Mouse (Mus musculus): Measurements from ENCODE around the gene Pde1c.
A peak's percentile ranks its signal among the peaks of the same experiment; 100 is the strongest.

The Pde1c gene

DNA sequence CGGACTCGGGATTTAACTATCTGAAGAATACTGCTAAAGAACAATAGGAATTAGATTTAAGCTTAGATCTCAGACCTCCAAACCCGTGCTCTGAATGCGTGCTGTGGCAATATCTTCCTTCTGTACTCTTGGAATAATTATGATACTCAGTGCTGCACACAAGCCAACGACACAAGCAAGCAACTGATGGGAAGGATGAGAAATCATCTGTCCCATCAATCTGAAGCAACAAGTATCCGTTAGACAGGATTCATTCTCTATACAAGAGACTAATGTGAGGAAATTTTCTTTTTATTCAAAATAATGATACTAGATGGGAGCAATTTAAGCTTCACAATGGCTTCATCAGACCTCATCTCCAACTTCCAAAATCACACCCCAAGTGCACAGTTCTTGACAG lies 237.5 kb downstream of the Pde1c start:
- no peak for DNase-seq (ENCODE audit: low spot score)

DNA sequence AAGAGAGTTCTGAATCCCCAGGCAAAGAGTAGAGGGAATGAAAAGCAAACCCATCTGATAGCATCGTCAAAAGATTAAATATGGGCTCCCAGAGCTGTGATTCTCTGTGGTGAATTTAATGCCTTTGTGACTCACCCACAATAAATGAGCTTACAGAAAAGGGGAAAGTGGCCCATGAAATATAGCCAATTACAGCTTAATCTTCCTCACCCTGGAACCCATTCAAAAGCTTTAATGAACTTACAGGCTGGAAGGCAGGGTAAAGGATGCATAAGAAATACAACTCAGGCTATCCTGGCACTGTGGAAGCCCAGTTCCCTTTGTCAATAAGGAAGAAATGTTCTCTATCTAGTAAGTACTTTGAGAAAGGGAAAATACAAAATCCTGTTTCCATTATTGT lies 240.8 kb downstream of the Pde1c start:
- no peak for DNase-seq (ENCODE audit: low spot score)

DNA sequence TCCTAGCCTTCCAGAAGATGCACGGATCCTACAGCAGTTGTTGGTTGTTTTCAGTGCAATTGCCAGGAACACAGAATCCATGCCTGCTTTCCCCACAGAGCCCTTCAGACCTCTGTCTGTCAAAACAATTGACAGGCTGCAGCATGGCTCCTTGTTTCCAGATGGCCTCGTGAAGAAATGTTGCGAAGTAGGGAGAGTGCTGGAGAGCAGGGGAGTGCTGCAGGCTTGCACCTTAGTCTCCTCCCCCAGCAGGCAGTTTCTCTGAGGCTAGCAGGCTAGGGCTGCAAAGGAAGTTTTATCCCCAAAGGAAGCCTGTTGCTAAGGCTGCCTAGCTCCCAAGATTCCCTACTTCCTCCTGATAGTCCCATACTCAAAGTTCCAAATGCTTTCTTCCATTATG lies 246.1 kb downstream of the Pde1c start:
- no peak for DNase-seq (ENCODE audit: low spot score)

DNA sequence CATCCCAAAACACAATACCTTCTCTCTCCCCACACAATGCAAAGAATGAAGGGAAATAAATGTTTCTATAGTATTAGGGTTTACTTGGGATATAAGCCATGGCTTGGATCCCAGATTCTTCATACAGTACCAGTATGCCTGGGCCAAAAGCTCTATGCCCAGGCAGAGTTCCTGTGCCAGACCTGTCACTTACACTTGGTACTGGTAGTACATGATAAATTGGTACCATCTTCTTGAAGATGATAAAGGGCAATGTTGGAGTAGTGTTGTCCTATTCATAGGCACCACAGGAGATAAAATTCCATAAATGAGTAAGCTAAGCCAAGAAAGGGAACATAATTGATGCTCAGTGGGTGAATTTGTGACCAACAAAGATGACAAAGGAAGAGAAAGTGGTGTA lies 258.6 kb downstream of the Pde1c start:
- DNase-seq (ENCODE audit: low spot score), result no peak

DNA sequence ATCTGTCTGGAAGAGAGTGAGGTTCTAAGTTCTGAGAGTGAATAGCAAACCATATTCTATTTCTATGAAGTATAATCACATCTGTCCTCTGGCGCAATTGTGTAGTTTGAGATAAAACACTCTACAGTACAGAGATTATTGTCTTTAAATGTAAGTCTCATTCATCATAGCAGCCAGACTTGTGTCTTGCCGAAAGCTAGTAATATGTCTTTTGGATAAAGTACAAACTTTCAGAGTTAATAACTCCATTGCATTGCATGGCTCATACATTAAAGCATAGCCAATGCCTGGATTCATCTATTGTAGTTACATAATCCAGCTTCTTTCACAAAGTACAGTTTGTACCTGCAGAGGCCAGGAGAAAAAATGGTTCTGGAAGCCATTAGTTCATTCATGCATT lies 262.8 kb downstream of the Pde1c start:
- no peak for DNase-seq (ENCODE audit: low spot score)

DNA sequence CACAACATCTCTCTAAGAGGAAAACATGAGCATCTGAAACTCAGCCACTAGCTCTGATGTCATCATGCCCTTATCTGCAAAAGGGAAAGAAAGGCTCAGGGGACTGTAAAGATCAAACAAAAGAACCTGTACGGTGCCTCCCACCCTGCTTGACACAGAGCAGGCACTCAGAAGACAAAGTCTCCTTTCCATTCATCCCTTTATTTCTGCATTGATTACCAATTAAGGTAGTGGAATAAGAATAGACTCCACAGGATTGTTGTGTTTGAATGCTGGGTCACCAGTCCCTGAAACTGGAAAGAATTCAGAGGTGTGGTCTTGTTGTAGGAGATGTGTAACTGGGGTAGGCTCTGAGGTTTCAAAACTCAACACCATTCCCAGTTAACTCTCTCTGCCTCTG lies 276.7 kb downstream of the Pde1c start:
- DNase-seq (ENCODE audit: low spot score), result no peak

DNA sequence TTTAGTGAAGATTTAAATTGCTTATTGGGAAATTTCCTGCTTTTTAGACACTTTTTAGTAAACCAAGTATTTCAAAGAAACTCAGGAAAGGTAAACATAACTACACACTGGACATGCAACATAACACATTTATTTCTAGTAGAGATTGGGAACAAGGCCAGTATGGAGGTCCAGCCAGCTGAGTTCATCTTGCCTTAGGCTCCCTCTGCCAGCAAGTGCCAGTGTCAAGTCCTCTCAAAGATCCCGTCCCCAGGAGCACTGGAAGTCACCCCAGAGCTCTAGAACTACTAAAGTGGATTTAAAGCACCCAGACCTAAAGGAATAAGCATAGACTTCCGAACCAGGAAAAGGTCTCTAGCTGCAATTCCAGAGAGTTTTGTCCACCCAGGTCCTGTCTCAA lies 279.6 kb downstream of the Pde1c start:
- DNase-seq (ENCODE audit: low spot score), result no peak

DNA sequence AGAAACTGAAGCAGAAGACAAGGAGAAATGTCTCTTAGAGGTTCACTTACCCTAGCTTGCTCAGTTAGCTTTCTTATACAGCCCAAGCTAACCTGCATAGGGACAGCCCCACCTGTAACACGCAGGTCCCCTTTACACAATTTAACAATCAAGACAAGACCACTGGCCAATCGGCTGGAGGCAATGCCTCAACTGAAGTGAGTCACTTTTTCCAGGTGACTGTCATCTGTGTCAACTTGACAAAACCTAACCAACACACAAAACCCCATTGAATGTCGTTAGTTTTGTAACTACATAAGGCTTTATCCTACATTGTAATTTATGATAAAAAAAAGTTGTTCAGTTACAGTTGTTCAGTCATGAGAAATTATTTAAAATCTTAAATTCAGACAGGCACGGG lies 284.1 kb downstream of the Pde1c start:
- no peak for DNase-seq (ENCODE audit: low spot score)

DNA sequence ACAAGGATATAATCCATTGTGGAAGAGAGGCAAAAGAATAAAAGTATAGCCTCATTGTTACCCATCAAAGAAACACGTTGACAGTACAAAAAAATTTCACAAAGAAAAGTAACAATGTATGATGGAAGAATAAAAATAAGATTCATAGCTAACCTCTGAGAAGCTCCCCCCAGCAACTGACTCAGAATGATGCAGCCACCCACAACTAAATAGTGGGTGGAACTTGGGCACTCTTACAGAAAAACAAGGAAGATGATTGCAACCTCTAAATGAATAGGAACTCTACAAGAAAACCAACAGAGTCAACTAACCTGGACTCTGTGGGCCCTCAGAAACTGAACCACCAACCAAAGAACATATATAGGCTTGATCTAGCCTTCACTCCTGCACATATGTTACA lies 293.4 kb downstream of the Pde1c start:
- no peak for DNase-seq (ENCODE audit: low spot score)

DNA sequence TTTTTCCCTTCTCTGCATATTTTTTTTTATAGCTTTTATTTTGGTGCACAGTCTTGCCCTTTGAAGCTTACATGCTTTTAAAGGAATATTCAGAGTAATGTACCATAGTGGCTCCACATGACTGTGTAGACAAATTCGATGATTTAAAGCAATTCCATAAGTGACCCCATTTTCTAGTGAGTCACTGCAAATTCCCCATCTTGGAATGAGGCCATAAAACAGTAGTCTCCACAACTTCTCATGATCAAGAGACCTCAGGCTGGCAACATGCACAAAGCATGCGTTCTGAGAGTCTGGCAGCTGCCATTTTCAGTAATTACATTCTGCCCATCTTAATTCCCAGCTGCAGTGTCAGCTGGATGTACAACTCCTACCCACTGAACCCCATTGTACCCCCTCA lies 297.2 kb downstream of the Pde1c start:
- no peak for DNase-seq (ENCODE audit: low spot score)

DNA sequence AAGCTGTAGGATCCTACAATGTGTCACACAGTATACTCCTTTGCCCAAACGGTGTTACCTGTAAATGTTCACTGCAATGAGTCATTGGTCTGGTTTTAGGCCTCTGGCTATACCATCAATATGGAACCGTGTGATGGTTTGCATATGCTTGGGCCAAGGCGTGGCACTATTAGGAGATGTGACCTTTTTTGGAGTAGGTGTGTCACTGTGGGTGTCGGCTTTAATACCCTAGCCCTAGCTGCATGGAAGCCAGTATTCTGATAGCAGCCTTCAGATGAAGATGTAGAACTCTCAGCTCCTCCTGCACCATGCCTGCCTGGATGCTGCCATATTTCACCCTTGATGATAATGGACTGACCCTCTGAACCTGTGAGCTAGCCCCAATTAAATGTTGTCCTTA lies 304.4 kb downstream of the Pde1c start:
- no peak for DNase-seq (ENCODE audit: low spot score)

DNA sequence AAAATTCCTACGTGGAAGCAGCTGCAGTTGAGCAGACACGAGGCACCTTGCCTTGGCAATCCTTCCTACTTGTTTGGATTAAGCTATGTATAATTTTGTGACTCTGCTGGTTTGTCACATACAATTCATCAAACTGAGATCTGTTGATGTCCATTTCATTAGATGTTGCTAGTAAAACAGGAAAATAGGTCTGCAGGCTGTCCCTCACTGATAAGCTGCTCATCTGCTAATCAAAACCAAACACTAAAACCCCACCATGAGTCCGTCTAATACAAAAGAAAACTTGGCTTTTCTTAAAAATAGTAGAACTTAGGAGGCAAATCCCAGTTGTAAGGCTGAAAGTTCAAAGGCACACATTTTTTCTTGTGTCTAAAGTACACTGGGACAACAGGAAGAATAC lies 308.8 kb downstream of the Pde1c start:
- peak; percentile 37 for DNase-seq (ENCODE audit: low spot score)

DNA sequence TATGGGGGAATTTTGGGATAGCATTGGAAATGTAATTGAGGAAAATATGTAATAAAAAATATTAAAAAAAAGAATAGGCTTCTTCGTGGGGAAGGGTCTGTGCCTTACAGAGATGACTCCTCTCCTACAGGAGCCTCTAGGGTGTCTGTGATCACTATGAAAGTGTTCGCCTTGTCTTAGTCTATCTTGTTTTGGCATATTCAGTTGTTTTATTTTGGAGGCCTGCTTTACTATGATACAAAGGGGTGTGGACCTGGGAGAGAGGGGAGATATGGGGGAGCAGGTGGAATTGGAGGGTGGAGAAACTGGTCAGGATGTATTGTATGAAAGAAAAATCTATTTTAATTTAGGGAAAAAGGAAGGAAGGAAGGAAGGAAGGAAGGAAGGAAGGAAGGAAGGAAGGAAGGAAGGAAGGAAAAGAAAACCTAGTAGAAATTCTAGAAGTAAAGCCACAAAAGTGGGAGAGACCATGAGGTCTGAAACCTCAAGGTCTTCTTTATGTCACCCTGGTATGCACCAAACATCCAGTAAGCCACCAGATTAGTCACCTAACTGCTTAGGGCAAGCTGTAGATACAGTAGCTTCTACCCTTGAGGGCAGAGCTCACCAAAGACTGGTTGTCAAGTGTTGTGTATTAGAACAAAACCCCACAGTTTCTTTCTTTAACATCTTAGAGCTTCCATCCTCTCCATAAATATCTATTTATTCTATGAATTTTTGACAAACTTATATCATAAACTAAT lies 311.2 kb downstream of the Pde1c start:
- no peak for DNase-seq (ENCODE audit: low spot score)

DNA sequence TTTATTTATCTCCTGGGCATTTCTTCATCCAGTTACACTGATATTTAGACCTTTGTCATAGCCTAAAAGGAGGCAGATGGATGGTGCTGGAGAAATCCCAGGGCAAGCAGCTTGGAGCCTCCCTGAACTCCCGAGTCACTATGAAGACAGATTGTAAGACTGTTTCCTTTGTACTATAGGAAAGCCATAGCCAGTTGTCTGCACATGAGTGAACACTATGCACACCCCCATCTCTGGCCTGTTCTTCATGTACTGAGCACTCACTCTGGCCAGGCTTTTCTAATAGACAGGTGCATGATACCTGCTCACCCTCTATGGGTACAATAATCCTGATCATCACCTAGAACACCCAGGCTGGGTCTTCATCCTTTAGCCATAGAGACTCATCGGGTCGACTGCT lies 318.8 kb downstream of the Pde1c start:
- DNase-seq (ENCODE audit: low spot score), result no peak

DNA sequence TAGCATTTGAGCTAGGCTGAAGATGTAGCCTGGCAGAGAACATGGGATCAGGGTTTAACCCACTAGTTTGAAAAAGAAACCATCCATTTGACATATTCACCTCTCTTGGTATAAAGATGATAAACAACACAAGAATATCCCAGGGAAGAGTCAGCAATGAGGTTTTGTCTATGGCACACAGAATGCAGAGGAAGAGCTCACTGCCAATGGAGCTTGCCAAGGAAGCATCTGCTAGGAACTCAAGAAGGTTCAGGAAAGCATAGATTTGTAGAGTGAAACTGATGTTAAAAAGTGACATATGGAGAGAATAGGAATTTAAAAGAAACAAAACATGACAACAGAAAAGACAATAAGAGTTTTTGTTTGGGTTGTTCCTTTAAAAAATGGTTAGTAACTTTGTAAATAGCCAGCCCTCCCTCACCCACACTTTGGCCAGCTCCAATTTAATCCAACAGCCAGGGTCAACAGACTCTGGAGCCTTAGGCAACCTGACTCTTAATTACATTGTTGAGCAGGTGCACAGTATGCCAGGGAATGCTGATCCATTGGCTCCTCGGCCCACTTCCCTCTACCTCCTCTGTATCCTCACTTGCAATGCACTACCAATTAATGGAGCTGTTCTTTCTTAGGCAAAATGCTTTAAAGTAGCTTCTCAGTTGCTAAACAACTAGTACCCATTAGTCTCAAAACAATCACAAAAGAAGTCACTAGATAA lies 377.3 kb downstream of the Pde1c start:
- no peak for DNase-seq (ENCODE audit: low spot score)

DNA sequence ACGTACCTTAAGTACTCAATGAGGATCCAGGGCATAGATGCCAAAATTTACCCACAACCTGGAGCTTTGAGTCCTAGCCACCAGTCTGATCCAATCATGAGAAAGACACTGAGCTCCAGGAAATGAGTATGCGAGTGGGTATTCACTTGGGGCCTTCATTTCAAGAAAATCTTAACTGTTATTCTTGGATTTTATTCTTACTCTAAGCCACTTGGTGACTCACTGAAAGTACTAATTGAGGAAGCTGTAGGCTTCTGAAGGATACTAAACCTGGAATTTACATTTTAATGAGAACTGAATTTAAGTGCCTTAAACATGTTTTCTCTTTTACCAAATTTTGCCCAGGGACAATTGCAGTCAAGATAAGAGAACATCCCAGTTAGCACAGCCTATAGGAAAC lies 392.4 kb downstream of the Pde1c start:
- no peak for DNase-seq (ENCODE audit: low spot score)

DNA sequence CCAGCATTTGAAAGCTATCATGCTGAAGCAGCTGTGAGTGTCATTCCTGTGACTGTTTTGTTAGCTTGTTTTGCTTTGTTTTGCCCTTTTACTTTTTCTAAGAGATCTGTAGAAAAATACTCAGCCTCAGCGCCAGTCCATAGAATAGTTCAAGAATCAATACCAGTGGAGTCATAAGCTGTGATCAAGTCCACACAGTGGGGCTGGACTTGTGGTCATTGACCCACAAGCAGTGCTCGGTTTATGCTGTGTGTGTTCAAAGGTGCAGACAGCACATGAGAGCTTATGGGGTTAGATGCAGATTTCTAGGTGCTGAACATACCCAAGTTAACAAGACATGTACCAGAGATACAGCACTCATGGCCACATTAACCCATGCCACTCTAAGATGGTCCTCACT lies 396.7 kb downstream of the Pde1c start:
- DNase-seq (ENCODE audit: low spot score), result no peak

DNA sequence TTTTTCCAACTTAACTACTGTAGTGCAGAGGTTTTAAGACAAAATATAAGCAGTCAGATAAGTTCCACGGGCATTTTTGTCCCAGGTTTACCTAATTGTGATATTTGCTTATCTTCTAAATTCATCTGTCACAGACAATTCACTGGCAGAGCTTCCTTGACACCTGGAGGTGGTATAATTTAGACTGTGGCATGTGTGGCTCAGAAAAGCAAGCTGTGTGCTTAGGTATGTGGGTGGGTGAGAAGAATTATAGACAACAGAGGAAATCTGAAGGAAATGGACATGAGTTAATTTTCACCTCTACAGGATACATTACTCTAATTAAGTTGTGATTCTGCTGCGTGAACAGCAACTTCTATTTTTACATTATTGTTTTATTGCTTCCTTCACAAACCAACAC lies 400.2 kb downstream of the Pde1c start:
- no peak for DNase-seq (ENCODE audit: low spot score)

DNA sequence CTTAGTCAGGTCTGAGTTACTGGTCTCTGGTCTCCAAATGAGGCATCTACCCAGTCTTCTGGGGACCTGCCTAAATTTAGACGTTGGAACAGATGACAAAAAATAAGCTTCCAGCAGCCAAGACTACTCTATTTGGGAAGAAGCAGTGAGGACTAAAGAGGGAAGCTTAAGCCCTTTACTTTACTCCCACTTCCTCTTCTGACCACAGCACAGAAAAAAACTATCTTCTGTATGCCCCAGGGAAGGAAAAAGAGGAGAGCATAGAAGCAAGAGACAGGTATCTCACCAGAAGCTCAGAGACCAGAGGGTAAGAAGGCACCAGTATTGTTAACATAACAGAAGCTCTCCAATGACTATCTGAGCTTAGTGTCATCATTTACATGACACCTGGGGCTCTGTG lies 410.7 kb downstream of the Pde1c start:
- no peak for DNase-seq (ENCODE audit: low spot score)

DNA sequence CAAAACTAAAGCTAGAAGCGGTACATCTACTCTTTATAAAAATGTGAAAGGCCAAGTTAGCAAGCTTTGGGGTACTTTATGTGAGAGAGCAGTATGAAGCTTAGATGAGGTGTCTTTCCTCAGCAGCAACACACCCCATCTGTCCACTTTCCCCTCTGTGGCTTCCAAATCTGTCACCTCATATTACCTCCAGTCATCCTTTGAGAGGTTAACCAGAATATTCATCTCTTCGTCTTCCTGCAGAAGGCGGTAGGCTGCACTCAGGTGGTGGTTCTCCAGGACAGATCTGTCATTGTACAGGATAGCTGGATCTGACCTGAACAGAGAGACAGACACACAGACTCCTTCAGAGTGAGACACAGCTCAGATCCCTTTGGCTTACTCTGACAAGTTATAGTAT lies 412.1 kb downstream of the Pde1c start:
- no peak for DNase-seq (ENCODE audit: low spot score)

DNA sequence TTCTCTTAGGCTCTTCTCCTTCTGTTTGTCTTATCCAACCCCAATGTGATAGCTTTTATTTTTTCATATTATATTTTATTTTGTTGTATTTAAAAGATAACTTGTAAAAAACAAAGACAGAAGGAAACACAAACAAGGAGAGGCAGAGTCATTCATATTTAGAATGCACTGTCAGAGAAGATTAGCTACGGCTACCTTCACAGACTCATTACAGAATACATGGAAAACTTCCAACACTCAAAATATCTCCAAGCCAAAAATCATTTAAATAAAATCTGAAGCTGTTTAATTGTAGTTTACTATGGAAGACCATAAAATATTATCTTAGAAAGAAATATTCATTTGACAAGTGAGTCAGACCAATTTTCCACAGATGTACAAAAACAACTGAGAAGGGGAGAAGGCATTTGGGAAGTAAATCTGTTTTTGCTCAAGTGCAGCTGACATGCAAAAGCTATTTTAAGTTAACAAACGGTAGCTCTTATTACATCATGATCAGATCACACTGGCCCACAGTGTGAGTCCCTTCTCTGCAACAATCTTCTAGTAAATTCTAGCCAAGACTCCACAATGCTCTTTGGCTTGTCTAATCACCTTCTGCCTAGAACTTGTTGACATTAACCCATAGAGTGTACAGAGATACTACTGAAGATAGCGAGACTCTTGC lies 438.3 kb downstream of the Pde1c start:
- DNase-seq (ENCODE audit: low spot score), result no peak

DNA sequence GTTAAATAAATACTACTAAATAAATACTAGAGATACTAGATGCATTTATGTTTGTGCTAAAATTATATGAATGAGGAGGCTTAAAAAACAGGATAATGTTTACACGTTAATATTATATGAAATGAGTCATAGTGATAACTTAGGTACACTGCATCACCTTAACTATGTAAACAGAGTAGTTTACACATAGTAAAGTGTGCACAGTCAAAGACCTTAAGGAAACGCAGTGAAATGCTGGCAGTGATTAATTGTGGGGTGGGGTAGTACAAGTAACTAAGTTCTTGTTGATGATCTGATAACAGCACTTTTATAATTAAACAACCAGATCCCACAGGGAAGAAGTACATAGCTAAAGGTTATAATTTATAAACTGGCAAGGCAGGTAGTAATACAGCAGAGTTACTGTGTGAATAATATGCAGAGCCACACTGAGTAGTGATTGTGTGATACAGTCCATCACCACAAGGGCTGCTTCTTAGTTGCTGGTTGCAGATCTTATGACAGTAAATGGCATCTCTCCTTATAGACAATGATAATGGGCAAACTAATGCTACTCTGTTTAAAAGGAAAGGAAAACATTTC lies 469.3 kb downstream of the Pde1c start:
- DNase-seq (ENCODE audit: low spot score), result no peak

DNA sequence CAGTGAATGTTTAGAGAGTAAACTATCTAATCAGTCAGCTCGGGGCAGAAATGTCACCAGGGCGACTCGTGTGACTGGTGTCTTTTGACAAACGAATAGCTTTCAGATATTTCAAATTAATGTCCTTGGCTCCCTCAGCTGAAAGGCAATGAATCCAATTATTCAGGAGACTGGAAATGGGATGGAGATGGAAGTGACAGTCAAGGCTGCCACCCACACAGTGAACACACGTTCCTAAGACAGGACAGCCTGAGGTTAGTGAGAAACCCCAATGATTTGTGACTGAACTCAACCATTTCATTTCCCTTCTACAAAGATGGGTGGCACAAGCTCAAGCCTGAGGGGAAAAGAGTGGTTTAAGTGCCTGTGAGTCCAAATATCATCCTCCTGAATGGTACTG lies 470.5 kb downstream of the Pde1c start:
- DNase-seq (ENCODE audit: low spot score), result no peak
